31 mouse cellular contexts compared by ENCODE assay signal in the genomic region with DNA sequence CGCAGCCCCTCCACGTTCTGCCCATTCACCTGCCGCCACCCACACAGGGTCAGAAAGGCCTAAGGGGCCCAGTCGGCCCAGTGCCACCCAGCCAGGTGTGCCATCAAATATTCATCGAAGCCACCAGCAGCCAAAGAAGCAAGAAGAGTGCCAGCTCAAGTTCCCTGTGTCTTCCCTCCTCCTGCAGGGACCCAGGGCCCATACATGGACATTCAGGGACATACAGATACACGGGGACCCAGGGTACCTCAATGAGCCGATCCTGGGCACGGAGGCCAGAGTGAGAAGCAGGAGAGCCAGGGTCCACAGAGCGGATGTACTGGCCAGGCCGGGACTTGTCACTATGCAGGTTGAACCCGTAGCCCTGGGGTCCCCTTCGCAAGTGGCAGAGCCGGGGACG. TPM values are rescaled to one million over a fixed set of nuclear protein-coding genes. Genes with fewer than 3 reads are reported as not detected.
DNase-seq lines count a peak whose midpoint lies in the region; TF ChIP-seq lines count a peak whose summit lies in the region.
"Had no signal": no experiment of that assay in that cellular context is flagged by ENCODE, and none has a peak within 500 bp of the region (broad histone marks: within the 10 kb centered on the region; RNA-seq: fewer than 3 reads in every experiment).

No protein-coding gene starts in this region.

- TF ChIP-seq CTCF in gastrocnemius, adult 2 months (IDR thresholded peaks at IDR 0.05): no peak
- TF ChIP-seq CTCF in kidney, adult 2 months (conservative IDR thresholded peaks at IDR 0.05; ENCODE audit: insufficient read depth, insufficient read length, low read depth, low read length): no peak
- no peak for TF ChIP-seq CTCF in E14TG2a.4 (conservative IDR thresholded peaks at IDR 0.05; ENCODE audit: low read length)

- H3K27ac ChIP-seq in gastrocnemius, adult 2 months: peak overlapping the region; percentile 94
- H3K27ac ChIP-seq in kidney, adult 2 months (ENCODE audit: insufficient read depth, low read depth, low read length): no peak overlapping the region
- H3K27ac ChIP-seq in limb, embryonic 10.5 days: peak overlapping the region; percentile 25; the same call in 1 of the 2 replicates
- H3K27ac ChIP-seq: forebrain, embryonic 13.5 days; heart, embryonic 15.5 days; hindbrain, embryonic 14.5 days; hindbrain, postnatal 0 days had no signal

- 0 out of 2 replicates have a peak, but pooled peaks cover 3% of the 10 kb centered on the region for H3K4me1 ChIP-seq in kidney, adult 2 months (ENCODE audit: control insufficient read depth, insufficient read depth, low read length)
- peaks cover 95% of the 10 kb centered on the region for H3K4me1 ChIP-seq in E14TG2a.4 (replicated peaks; ENCODE audit: low read depth, low read length)
- H3K4me1 ChIP-seq in limb, embryonic 10.5 days: peaks cover 80% of the 10 kb centered on the region
- H3K4me1 ChIP-seq: forebrain, embryonic 13.5 days had no signal

- H3K4me3 ChIP-seq in gastrocnemius, adult 2 months: peak overlapping the region; percentile 83
- H3K4me3 ChIP-seq in kidney, adult 2 months (ENCODE audit: insufficient read depth, low read depth, low read length): peak overlapping the region; percentile 58
- peak overlapping the region; percentile 17; the same call in 1 of the 2 replicates for H3K4me3 ChIP-seq in E14TG2a.4 (replicated peaks; ENCODE audit: low read length)
- peak overlapping the region; percentile 0; the same call in 1 of the 2 replicates for H3K4me3 ChIP-seq in limb, embryonic 10.5 days
- H3K4me3 ChIP-seq: forebrain, embryonic 10.5 days; forebrain, embryonic 13.5 days; heart, embryonic 15.5 days had no signal

- TF ChIP-seq POLR2A in kidney, adult 2 months (IDR thresholded peaks at IDR 0.05; ENCODE audit: low read depth, low read length): no peak

- no peaks in the 10 kb centered on the region for H3K36me3 ChIP-seq in kidney, adult 2 months (ENCODE audit: control insufficient read depth, insufficient read depth, low read length)
- H3K36me3 ChIP-seq in E14TG2a.4 (ENCODE audit: insufficient read depth, low read length): peaks cover 47% of the 10 kb centered on the region
- H3K36me3 ChIP-seq in limb, embryonic 10.5 days: peaks cover 69% of the 10 kb centered on the region

- 84% methylated on average over 14 of the region's 14 CpGs for WGBS in kidney, adult 2 months
- 91% methylated on average over 14 of the region's 14 CpGs for WGBS in limb, embryonic 10.5 days

- no peak for DNase-seq in gastrocnemius, adult 2 months
- no peak for DNase-seq in gastrocnemius, postnatal 10 days
- DNase-seq in kidney, adult 2 months: no peak
- no peak for DNase-seq in kidney, postnatal 10 days
- no peak for DNase-seq in limb, embryonic 10.5 days (ENCODE audit: low spot score)
- no peak for DNase-seq in layer of hippocampus, adult 8-10 months (ENCODE audit: low spot score in 2 of 2)
- DNase-seq: adrenal gland, adult 2 months; adrenal gland, postnatal 14 days; cerebellum, adult 11-12 months; cerebellum, adult 8-10 months; cerebellum, postnatal 10 days; cerebellum, postnatal 36 days; embryo, embryonic 11 days; gastrocnemius, postnatal 25 days; heart, postnatal 10 days; heart, postnatal 4 days had no signal

- no peaks in the 10 kb centered on the region for H3K27me3 ChIP-seq in kidney, adult 2 months (replicated peaks; ENCODE audit: control insufficient read depth, insufficient read depth, low read length)
- H3K27me3 ChIP-seq in E14TG2a.4 (ENCODE audit: insufficient read depth, low read length): no peaks in the 10 kb centered on the region
- H3K27me3 ChIP-seq in limb, embryonic 10.5 days (ENCODE audit: low read depth, poor library complexity, severe bottlenecking): no peaks in the 10 kb centered on the region
- H3K27me3 ChIP-seq: forebrain, embryonic 13.5 days had no signal

- intact Hi-C loops in gastrocnemius, adult 2 months (cut with DNase I): no loop called here

- no peaks in the 10 kb centered on the region for H3K9me3 ChIP-seq in E14TG2a.4 (ENCODE audit: low read length)
- H3K9me3 ChIP-seq in limb, embryonic 10.5 days (replicated peaks): no peaks in the 10 kb centered on the region
- H3K9me3 ChIP-seq: forebrain, embryonic 10.5 days; forebrain, embryonic 13.5 days; heart, embryonic 15.5 days had no signal

RNA-seq across cellular contexts. Expression of a gene that starts 8.2 kb away (rescaled TPM):
- total RNA-seq in gastrocnemius, adult 2 months (2021): 10 to 100 TPM; 27.8 to 52.9 TPM
- 10 to 100 TPM; 30.1 to 33.4 TPM for total RNA-seq in gastrocnemius, postnatal 10 days (2021)
- 111 and 123 TPM in 2 replicates for polyA plus RNA-seq in kidney, adult 2 months (2012; rRNA removed)
- 47.2 and 57.1 TPM in 2 replicates for polyA plus RNA-seq in limb, embryonic 10.5 days (2016; fragmentation: Nextera tagmentation; extraction: Ambion mirVana)
- total RNA-seq in layer of hippocampus, adult 8-10 months (2022): 10 to 100 TPM; 41.9 to 48.7 (median 44.1) TPM
- polyA plus RNA-seq: inflammation-experienced regulatory T-cells, adult 6 months had no signal

RNA-seq across cellular contexts. Expression of a gene that starts 9.5 kb away (rescaled TPM):
- total RNA-seq in gastrocnemius, adult 2 months (2021): 1 to 10 TPM; 2.6 to 3.4 TPM
- total RNA-seq in gastrocnemius, postnatal 10 days (2021): 1 to 10 TPM; 4.3 TPM
- 13.6 and 15.8 TPM in 2 replicates for polyA plus RNA-seq in kidney, adult 2 months (2012; rRNA removed)
- 27.5 and 31.2 TPM in 2 replicates for polyA plus RNA-seq in limb, embryonic 10.5 days (2016; fragmentation: Nextera tagmentation; extraction: Ambion mirVana)
- total RNA-seq in layer of hippocampus, adult 8-10 months (2022): 1 to 10 TPM; 6.5 to 9.1 (median 7.6) TPM

RNA-seq across cellular contexts. Expression of a gene that starts 9.5 kb away (rescaled TPM):
- total RNA-seq in gastrocnemius, adult 2 months (2021): 10 to 100 TPM; 84.9 to 90.4 TPM
- 10 to 100 TPM; 51.7 to 61.1 TPM for total RNA-seq in gastrocnemius, postnatal 10 days (2021)
- 152 and 174 TPM in 2 replicates for polyA plus RNA-seq in kidney, adult 2 months (2012; rRNA removed)
- polyA plus RNA-seq in limb, embryonic 10.5 days (2016; fragmentation: Nextera tagmentation; extraction: Ambion mirVana): 63.2 and 79.5 TPM in 2 replicates
- total RNA-seq in layer of hippocampus, adult 8-10 months (2022): 100 to 1,000 TPM; 149 to 212 (median 191) TPM

RNA-seq across cellular contexts. Expression of a gene that starts 16.3 kb away (rescaled TPM):
- total RNA-seq in gastrocnemius, adult 2 months (2021): not detected
- total RNA-seq in gastrocnemius, postnatal 10 days (2021): not detected
- polyA plus RNA-seq in kidney, adult 2 months (2012; rRNA removed): not detected in 2 replicates
- polyA plus RNA-seq in limb, embryonic 10.5 days (2016; fragmentation: Nextera tagmentation; extraction: Ambion mirVana): 0.88 and 1.1 TPM in 2 replicates
- total RNA-seq in layer of hippocampus, adult 8-10 months (2022): 1 to 10 TPM in 3 of 4 experiments, not detected in 1; 1.1 to 2.6 (median 2.5) TPM
- total RNA-seq: adrenal gland, adult 2 months; adrenal gland, postnatal 14 days; adrenal gland, postnatal 4 days; gastrocnemius, adult 18-20 months; gastrocnemius, postnatal 25 days; heart, adult 8-10 months; heart, postnatal 10 days; heart, postnatal 4 days; MEL had no signal
- polyA plus RNA-seq: forebrain, embryonic 10.5 days; forebrain, embryonic 13.5 days; forebrain, embryonic 16.5 days; gonadal fat pad, adult 2 months; heart, embryonic 11.5 days; hindbrain, embryonic 11.5 days; inflammation-experienced regulatory T-cells, adult 6 months had no signal

RNA-seq across cellular contexts. Expression of a gene that starts 27.5 kb away (rescaled TPM):
- total RNA-seq in gastrocnemius, adult 2 months (2021): 10 to 100 TPM; 22.1 to 24.5 TPM
- 10 to 100 TPM; 18.0 to 21.0 TPM for total RNA-seq in gastrocnemius, postnatal 10 days (2021)
- polyA plus RNA-seq in kidney, adult 2 months (2012; rRNA removed): 44.3 and 57.6 TPM in 2 replicates
- polyA plus RNA-seq in limb, embryonic 10.5 days (2016; fragmentation: Nextera tagmentation; extraction: Ambion mirVana): 34.5 and 36.7 TPM in 2 replicates
- total RNA-seq in layer of hippocampus, adult 8-10 months (2022): 10 to 100 TPM; 36.8 to 41.6 (median 38.2) TPM

Comparison
In these comparisons a context has a peak if more than half of its experiments do, and no peak if none do; other contexts are left out.
1. H3K4me3 ChIP-seq: peak in every context shown above with its lines; median percentile 83 in gastrocnemius, adult 2 months; 58 in kidney, adult 2 months; 17 in E14TG2a.4; 0 in limb, embryonic 10.5 days.